Mouse (Mus musculus) cerebellum, postnatal 4 days (tissue): ENCODE data around the gene Fam126a.
"Not testable (repeated sequence)": the region's sequence is repeated elsewhere in the genome, so short reads cannot be mapped to it uniquely, and the experiment has no call there.

ENCODE experiments used
- DNase-seq, 2 experiments: peaks; one replicate each; pipeline ENCODE4 v3.0.0; 2022; ENCODE audit warnings: low spot score in 2 of 2, mixed read lengths in 1 of 2

Gene Fam126a

DNA sequence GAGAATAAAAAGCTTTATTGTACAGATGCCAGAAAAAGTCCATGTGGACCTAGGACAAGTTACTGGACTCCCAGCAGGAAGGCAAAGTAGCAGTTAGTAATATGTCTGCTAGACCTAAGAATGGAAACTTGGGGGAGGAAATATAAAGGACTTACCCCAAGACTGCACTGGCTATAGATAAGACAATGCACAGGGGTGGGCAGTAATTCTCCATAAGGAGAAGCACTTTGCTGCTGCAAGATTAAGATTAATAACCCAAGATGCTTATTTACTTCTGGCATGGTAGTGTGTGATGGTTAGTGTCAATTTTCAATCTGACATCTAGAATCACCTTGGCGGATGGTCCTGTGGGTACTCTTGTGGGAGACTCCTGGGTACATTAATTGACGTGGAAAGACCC lies 128.3 kb downstream of the Fam126a start:
- no peak for DNase-seq

DNA sequence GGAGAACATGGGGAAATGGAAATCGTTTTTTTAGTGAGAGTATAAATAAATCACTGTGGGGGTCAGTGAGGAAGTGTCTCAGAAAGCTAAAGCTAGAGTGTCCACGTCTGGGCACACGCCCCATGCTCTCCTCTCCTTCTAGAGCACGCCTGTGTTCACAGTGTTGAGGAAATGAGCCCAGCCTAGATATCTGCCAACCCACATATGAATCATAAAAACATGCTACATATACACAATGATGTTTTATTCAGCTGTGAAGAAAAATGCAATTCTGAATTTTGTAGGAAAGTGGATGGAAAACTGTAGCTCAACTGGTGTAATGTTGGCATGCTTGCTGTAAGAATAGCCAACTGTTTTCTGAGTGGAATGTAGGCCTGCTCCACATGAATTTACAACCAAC lies 130.3 kb downstream of the Fam126a start:
- DNase-seq: no peak

DNA sequence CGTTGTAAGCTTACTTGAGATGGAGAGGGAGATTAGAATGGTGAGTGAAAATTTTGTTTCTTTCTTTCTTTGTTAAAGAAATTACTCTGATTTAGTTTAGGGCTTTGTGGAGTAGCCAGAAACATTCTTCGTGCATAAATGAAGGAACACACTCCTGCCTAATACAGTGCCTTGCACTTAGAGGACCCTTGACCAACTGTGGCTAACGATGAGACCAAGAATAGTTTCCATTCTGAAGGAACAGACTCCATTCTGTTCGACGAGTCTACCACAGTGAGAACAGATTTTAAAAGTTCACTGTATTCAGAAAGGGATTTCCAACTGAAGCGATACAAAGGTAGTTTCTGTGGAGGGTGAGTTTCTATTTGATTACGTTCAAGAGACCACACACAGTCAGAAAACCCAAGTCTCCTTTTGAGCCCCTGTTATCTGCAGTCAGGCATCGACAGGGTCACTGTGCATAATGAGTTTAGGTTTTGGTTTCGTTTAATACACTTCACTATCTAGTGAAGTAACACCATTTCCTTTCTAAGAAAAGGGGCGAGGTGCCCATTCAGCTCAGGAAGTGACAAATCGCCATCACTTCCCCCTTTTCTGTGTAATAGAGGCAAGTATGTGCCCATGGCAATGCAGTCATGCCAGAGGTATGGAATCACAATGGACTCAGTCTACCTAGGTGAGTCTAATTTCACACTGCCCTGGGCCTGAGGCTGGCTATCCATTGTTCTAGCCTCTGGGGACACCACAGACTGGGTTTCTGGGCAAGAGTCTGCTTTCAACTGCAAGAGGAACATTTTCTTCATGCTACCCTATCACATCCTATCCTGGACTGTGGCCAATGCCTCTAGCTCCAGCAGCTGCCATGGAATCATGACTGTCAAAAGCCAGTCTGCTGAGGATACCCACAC lies 136.4 kb downstream of the Fam126a start:
- peak in 1 of 2 experiments; percentile 34 for DNase-seq

DNA sequence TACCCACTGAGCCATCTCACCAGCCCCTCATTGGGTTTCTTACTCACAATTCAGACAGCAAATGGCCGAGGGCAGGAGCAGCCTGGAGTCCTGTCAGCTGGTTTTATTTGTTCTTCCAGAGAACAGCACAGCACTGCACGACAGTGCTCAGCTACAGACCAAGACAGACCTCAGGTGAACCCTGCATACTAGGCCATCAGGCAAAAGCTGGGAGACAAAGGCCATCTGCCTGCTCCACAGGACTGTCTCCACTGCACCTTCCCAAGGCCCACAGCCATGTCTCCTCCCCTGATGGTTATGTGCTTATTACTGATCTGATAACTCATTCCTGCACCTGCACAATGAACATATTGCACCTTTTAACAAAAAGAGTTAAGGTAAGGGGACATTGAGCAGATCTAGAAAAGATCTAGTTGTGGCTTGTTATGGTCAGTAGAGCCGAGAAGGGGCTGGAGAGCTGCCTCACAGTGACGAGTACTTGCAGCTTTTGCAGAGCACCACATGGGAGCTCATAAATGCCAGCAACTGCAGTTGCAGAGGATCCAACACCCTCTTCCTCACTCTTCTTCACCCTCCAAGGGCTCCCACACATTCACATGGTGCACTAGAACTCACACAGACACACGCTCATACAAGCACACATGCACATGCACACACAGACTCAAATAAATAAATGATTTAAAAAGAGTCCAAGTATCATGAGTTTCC lies 137.2 kb downstream of the Fam126a start:
- no peak for DNase-seq

DNA sequence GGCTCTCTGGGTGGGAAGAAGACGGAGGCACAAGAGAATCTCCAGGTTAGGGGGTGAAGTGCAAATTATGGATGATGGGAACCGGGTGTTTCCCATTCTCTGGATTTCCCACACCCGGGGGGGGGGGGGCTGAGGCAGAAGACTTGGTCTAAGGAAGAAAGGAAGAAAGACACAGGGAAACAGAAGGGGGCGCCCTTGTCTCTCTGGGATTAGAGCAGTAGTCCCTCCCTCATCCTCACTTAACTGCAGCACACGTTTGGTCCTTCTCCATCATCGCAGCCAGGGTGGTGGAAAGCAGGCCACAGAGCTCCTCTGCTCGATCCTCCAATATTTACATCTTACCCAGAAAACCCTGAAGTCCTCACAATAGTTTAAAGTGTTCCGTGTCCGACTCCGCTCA lies 139.8 kb downstream of the Fam126a start:
- DNase-seq: peak; percentile 39 to 64

DNA sequence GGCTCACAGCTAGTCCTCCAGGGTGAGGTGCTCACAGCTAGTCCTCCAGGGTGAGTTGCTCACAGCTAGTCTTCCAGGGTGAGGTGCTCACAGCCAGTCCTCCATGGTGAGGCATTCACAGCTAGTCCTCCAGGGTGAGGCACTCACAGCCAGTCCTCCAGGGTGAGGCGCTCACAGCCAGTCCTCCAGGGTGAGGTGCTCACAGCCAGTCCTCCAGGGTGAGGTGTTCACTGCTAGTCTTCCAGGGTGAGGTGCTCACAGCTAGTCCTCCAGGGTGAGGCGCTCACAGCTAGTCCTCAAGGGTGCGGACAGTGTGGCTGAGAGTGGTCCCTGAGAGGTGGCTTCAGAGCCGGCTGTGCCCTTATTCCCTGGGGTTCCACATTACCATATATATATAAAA lies 141.0 kb downstream of the Fam126a start:
- no peak for DNase-seq

DNA sequence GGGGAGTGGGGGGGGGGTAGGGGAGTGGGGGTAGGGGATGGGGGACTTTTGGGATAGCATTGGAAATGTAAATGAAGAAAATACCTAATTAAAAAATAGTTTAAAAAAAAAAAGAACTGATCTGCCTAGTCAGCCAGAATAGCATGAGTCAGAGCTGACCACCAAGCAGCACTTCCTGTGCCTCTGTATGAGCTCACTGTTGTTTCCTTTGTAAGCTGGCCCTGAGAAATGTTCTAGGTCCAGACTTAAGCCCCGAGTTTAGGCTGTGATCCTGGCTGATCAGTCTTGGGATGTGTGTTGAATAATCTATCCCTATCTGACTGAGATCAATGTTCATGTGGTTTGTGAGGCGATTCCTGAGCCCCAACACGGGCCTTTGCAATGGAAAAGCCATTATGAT lies 143.4 kb downstream of the Fam126a start:
- DNase-seq: no peak

DNA sequence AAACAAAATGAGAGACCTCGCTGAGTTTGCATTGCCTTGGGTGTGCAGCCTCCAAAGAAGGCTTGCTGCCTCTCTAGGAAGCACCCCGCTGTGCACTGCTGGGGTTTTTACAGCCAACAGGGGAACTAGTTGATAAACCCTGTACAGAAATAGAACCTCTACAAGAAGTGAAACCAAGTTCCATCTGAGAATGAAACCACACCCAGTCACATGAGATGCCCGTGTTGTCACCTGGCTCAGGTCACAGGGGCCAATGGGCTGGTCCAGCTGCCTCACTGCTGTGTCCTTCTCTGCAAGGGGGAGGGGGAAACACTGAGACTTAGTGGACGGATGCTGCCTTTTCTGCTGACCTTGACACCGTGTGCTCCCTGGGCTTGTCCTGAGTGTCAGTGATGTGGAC lies 156.0 kb downstream of the Fam126a start:
- DNase-seq: no peak

DNA sequence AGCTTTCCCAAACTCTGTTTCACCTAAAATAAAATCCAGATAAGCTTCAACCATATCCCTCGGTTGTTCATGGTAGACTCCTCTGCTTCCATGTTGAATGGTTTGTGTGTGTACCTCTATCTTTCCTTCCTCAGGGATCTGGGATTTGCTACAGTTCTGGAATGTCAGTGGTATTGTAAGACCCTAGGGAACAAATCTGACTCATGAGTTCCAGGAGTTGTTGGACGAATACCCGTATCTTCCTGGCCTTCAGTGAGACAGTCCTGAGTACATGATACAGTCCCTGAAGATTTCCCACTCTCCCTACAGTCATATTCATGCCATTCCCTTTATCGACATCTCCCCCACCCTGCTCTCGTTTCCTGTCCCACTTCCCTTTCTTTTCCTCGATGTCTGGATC lies 157.9 kb downstream of the Fam126a start:
- DNase-seq: no peak

DNA sequence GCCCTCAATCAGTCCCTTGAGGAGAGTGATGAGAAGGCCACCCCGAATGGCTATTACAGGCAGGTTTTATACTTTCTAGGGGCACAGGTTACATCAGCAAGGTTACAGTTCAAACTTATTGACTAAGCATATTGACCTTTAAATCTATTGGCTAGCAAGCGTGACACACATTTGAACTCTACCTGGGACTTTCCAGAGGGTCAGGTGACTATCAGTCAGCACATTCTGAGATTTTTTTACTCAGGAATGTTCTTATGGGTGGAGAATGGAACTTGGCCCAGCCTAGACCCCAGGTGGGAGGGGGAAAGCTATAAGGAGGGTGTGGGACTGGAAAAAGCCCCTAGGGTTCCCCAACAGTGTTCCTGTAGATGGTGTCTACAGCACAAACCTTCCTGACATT lies 159.2 kb downstream of the Fam126a start:
- DNase-seq: not testable (repeated sequence)

DNA sequence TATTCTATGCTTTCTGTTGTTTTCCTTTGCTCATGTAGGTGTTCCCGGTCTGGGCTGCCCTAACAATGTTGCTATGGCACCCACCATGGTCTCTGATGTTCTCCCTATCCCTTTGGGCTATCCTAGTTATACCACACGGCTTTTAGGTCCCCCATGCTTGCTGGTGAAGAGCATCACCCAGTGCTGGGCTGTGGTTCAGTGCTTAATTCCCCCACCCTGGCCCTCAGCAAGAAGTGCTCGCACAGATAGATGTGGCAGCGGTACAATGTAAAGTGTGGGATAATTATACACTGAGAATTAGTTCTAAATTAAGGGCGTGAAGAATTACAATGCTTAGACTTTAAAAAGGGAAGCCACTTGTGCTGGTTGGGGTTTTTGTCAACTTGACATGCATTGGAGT lies 164.5 kb downstream of the Fam126a start:
- no peak for DNase-seq
